Mouse (Mus musculus): ENCODE data around the gene Cdca7l.

- TF ChIP-seq MAX (IDR thresholded peaks at IDR 0.05) = no peak
- TF ChIP-seq CTCF (IDR thresholded peaks at IDR 0.05; ENCODE audit: control insufficient read depth, insufficient read depth, insufficient read length) = no peak
- TF ChIP-seq USF1 (IDR thresholded peaks at IDR 0.05; ENCODE audit: low read depth) = no peak
- TF ChIP-seq MYOD1 (IDR thresholded peaks at IDR 0.05; ENCODE audit: control insufficient read depth, insufficient read length, low read depth) = no peak
- TF ChIP-seq MYOG (IDR thresholded peaks at IDR 0.05; ENCODE audit: control insufficient read depth, extremely low read depth, insufficient read length) = no peak
Measured at GRCm38 (mm10) chr12:117834652-117835051, 30.6 kb downstream of the Cdca7l start.

Data from C2C12 (cell line).